Mouse (Mus musculus): ENCODE results near the gene Tchh.
"Not testable (repeated sequence)": the region's sequence is repeated elsewhere in the genome, so short reads cannot be mapped to it uniquely, and the experiment has no call there.

The Tchh gene

DNA sequence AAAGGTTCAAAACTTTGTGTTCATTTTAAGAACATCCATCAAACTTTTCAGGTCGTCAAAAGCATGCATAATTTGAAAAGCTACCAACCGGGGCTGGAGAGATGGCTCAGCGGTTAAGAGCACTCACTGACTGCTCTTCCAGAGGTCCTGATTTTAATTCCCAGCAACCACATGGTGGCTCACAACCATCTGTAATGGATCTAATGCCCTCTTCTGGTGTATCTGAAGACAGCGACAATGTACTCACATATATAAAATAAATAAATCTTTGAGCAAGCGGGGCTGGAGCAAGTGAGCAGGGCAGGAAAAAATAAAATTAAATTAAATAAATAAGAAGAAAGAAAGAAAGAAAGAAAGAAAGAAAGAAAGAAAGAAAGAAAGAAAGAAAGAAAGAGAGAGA is 52.6 kb downstream of the Tchh start:
- DNase-seq (ENCODE audit: low spot score) = not testable (repeated sequence)

GRCm38 (mm10) chr3:93497131-93497530 is 55.0 kb downstream of the Tchh start:
- DNase-seq (ENCODE audit: low spot score) = no peak
